Mouse (Mus musculus): Measurements from ENCODE around the gene Nudcd2.

Nudcd2 gene

DNA sequence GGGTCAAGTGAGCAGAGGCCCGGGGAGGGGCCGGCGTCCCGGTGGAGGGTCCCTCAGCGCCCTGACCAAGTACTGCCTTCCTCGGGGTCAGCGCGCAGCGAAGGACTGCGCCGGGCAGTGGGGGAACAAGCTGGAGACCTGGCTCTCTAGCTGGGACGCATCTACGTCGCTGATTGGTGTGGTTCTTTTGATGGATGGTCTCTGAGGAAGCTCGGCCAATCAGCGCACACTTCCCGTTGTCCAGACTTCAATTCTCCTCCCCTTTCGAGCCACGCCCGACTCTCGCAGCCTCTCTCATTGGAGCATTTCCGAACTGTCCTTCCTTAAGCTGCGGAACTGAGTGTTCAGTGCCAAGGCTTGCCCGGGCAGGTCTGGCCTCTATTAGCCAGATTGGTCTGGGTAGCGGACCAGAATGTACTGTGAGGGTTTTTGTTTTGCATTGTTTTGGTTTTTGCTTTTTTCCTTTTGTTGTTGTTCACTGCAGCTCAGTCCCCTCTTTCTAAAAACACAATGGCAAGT, 21.7 kb downstream of the Nudcd2 start, which contains the start of gene Ccng1:
Ccng1 (minus strand) TSS at position 203 of the 519 bp plus-strand sequence.
- CTCF ChIA-PET = no interaction called here

DNA sequence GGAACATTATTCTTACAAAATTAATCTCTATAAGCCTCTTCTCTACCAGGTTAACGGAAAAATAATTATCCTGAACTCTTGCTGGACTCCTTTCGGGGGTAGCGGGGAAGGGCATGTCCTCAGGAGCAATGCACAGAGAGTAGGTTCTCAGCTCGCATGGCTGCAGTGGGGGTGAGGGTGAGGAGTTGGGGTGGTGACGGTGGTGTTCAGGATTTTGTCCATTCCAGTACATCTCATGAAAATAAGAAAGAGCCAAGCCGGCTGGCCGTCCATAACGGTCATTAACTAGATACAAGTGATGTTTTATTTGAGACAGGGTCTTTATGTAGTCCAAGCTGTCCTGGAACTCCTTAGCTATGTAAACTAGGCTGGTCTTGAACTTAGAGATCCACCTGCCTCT, 22.5 kb downstream of the Nudcd2 start:
- CTCF ChIA-PET = no interaction called here

DNA sequence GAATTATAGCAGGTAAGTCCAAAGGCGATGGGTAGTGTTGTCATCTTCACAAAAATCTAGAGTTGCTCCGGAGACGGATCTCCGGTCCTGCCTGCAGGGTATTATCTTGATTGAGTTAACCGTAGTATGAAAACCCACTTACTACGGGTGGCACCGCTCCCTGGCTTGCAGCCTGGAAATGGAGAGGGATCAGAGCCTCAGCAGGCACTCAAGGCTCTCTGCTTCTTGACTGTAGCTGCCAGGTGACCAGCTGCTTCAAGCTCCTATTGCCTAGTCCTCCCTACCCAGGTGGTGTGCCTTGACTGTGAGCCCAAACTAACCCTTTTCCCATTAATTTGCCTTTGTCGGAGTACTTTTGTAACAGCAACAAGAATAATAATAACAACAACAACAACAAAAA, 26.4 kb downstream of the Nudcd2 start:
- CTCF ChIA-PET = no interaction called here

DNA sequence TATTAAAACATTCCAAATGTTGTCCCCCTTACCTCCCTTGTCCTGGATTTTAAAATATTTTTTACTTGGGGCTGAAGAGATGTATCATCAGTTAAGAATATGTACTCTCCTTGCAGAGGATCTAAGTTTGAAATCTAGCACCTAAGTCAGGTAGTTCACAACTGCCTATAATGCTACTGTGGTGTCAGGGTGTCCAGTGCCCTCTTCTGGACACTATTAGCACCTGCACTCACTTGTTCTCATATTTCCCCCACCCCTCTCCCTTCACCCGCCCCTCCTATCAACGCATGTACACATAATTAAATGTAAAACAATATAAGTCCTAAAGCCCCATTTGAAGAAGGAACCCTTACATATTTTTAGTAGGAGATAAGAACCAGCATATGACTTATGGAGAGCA, 29.9 kb downstream of the Nudcd2 start:
- CTCF ChIA-PET = no interaction called here

DNA sequence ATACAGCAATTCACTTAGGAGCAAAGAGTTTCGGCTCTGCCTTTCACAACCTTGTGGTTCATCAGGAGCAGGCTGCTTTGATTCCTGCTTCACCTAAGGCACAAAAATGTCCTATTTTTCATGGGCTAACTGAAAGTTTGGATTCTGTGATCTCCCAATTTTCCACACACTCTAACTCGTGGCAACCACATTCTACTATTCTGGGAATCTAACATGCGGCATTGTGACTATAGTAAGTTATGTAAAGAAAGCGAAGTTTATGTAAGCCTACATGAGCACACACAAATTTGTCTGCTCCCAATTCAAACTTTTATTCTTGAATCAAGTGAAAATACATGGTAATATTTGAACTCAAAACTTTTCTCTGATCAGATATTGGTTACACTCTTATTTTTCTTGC, 31.2 kb downstream of the Nudcd2 start:
- CTCF ChIA-PET = no interaction called here

DNA sequence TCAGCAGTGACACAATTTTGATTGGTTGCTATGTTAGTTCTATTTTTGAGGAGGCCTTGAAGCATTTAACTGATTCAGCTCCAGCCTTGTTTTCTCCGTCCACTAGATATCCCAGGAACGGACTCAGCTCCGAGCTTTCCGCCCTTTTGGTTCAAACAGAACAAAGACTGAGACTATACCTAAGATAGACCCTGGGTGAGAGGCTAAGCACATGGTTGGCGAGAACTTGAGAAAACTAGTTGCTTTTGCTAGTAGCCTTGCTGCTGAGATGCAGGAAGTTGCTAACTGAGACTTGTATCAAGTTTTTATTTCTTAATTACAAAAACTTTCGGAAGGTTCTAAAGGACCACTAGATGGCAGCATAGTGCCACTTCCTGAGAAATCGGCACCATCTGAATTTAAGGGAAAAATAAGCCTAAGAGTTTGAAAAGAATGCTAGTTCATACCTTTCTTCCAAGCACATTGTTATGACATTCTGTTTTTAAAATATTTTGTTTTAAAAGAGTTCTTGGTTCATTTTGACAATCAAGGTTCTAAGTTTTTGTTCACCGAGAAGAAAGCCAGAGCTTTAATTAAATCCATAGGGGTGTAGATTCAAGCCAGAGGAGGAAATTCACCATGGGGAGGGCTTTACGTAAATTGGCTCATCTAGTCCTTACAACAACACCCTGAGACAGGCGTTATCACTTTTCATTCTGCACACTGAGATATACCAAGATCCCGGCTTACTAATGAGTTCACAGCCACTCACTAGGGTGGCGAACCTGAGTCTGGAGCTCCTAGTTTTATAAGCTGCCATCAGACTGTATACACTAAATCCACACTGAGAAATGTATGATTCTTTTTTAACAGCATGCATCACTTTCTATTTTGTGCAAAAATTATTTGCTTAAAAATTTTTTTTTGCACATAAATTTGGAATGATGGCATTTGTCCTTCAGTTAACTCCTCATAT, 42.1 kb downstream of the Nudcd2 start:
- CTCF ChIA-PET = no interaction called here

DNA sequence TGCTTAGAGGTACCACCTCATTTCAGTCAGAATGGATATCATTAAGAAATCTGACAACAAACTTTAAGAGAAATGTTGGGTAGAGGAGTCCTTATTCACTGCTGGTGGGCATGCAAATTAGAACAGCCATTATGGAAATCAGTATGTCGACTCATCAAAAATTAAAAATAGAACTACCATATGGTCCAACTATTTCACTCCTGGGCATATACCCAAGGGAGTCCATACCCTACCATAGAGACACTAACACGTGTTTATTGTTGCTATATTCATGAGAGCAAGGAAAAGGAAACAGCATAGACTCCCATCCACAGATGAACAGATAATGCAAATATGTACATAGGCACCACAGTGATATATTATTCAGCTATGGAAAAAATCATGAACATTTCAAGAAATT, 48.4 kb downstream of the Nudcd2 start:
- CTCF ChIA-PET = interaction anchor here (0.6 kb wide), 1 partner anchor 846 kb away, joined by 3 read pairs; no protein-coding TSS in a partner anchor

DNA sequence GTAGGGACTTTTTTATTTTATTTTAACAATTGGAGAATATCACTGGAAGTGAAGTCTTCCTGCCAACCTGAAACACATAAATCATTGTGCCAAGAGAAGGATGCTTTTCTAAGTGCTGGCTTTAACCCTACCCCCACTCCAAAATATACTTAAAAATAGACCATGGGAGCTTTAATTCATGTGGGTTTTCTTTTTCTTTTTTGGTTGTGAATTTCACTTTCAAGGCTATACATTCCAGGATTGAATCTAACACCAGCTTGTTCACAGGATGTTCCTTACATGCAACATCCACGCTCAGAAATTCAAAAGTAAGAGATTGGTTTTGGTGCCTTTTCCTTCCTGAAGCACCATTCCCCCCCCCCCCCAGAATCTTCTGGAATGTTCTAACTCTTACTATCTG, 49.9 kb downstream of the Nudcd2 start:
- CTCF ChIA-PET = interaction anchor here (0.6 kb wide), 1 partner anchor 335 kb away, joined by 3 read pairs; no protein-coding TSS in a partner anchor

DNA sequence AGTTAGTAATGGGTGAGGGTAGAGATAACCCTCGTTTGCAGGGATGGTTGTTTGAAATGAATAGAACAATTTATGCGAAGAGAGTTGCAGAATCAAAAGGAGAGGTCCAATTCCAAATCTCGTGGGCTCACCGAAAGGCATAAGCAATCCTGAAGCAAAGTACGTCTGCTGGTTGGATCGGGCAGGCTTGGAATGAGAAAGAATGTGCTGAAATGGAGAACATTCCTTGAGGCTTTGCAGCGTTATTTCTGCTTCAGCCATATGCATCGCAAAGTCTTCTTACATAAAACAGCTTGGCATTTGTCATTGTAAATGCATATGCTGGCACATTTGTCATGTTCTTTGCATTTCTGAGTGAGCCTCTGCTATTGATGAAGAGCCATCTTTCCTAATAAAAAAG, 50.9 kb downstream of the Nudcd2 start:
- CTCF ChIA-PET = no interaction called here

DNA sequence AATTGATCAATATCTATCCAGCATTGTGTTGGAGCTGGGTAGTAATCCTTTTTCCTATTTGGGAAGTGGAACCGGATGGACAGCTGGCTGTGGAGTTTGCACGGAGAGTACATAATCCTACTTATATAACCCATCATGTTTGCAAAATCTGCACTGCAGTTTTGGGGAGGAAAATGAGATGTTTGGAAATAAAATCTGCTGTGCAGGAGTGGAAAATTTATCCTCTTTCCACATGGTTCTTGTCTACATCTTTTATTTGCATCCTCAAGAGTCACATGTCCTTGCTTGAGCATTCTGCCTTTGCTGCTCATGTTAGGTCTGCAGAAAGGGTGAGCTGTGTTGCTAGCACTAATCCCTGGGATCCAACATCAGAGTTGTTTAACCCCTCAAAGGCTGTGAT, 53.4 kb downstream of the Nudcd2 start:
- CTCF ChIA-PET = no interaction called here
